Mouse (Mus musculus) heart, adult 2 months (tissue): ENCODE measurements around the gene Gnaq. TPM values are rescaled to one million over a fixed set of nuclear protein-coding genes. Genes with fewer than 3 reads are reported as not detected.

Experiments
- DNase-seq, 2 experiments: peaks; one replicate each; pipeline ENCODE4 v3.0.0; 2021
- H3K27ac ChIP-seq: fragments of 200-600 bp; 2 replicates; pipeline ENCODE4 v1.8.1; 2022
- H3K27me3 ChIP-seq: fragments of 200-500 bp; 2 replicates; pipeline ENCODE4 v1.6.1; 2012; ENCODE audit warnings: mild to moderate bottlenecking, low read length, inconsistent platforms, mixed read lengths; ENCODE audit not compliant: control insufficient read depth, insufficient read depth
- H3K36me3 ChIP-seq: fragments of 200-500 bp; 2 replicates; pipeline ENCODE4 v1.6.1; 2012; ENCODE audit warnings: low read length, inconsistent platforms; ENCODE audit not compliant: control insufficient read depth, insufficient read depth
- H3K4me1 ChIP-seq: fragments of 200-500 bp; 2 replicates; pipeline ENCODE4 v1.6.1; 2011; ENCODE audit warnings: low read length; ENCODE audit not compliant: control insufficient read depth, insufficient read depth
- H3K4me3 ChIP-seq: fragments of 200-600 bp; 2 replicates; pipeline ENCODE4 v1.8.1; 2022
- H3K79me2 ChIP-seq: fragments of 200-500 bp; replicated peaks from 2 replicates; pipeline ENCODE4 v1.6.1; 2012; ENCODE audit warnings: mild to moderate bottlenecking, inconsistent platforms, low read length, moderate library complexity, mixed read lengths; ENCODE audit not compliant: control insufficient read depth, insufficient read depth
- H3K9ac ChIP-seq: fragments of 200-500 bp; 2 replicates; pipeline ENCODE4 v1.6.1; 2012; ENCODE audit warnings: low read depth, mild to moderate bottlenecking, control low read depth, inconsistent platforms, low read length, mixed read lengths
- CTCF ChIP-seq: fragments of 200-600 bp; IDR thresholded peaks from 2 replicates; pipeline ENCODE4 v1.8.1; 2022; ENCODE audit warnings: antibody characterized with exemption, mild to moderate bottlenecking, moderate library complexity
- EP300 ChIP-seq: fragments of 200-500 bp; IDR thresholded peaks from 2 replicates; pipeline ENCODE4 v1.6.1; 2011; ENCODE audit warnings: low read depth, low read length, control low read depth; ENCODE audit not compliant: insufficient read depth
- POLR2A ChIP-seq: fragments of 200-500 bp; IDR thresholded peaks from 2 replicates; pipeline ENCODE4 v1.6.1; 2011; ENCODE audit warnings: mild to moderate bottlenecking, low read depth, low read length, control low read depth; ENCODE audit not compliant: insufficient read depth
- WGBS: fragments of 180-500 bp; shearing (Covaris S2); methylation state at CpG from one replicate; pipeline ENCODE4 v1.1.7; 2018; 5-methylcytosine and 5-hydroxymethylcytosine counted together
- intact Hi-C: fragments of 180-260 bp; cut with DNase I; formaldehyde crosslinking; loops from one replicate; pipeline ENCODE4 v1.15.1; 2025
- polyA plus RNA-seq: library from polyadenylated mRNA; depleted of rRNA; stranded (reverse); fragments of >200 nt; gene quantifications from 2 replicates; pipeline ENCODE4 v1.2.3, GENCODE M21; 2012
- total RNA-seq, 2 experiments: library from RNA; stranded (reverse); gene quantifications; 2 replicates each; pipeline ENCODE4 v1.2.3; 2021

Gnaq gene
- total and polyA plus RNA-seq, 3 experiments: 8.4 to 23.4 (median 23.1) TPM

GRCm38 (mm10) chr19:16142990-16143389, 10.4 kb downstream of the Gnaq start:
- peaks cover 15% of the 10 kb centered on the region for H3K79me2 ChIP-seq
- H3K9ac ChIP-seq: no peak overlapping the region
- WGBS: 83% methylated on average over 10 of the region's 10 CpGs
- no peaks in the 10 kb centered on the region for H3K27me3 ChIP-seq
- no peak for TF ChIP-seq CTCF
- no peak for TF ChIP-seq POLR2A
- no peak for TF ChIP-seq EP300
- no peak overlapping the region for H3K27ac ChIP-seq
- H3K36me3 ChIP-seq: peaks cover 26% of the 10 kb centered on the region
- H3K4me3 ChIP-seq: no peak overlapping the region
- DNase-seq: no peak
- H3K4me1 ChIP-seq: peaks cover 35% of the 10 kb centered on the region
- intact Hi-C loops: no loop called here

DNA sequence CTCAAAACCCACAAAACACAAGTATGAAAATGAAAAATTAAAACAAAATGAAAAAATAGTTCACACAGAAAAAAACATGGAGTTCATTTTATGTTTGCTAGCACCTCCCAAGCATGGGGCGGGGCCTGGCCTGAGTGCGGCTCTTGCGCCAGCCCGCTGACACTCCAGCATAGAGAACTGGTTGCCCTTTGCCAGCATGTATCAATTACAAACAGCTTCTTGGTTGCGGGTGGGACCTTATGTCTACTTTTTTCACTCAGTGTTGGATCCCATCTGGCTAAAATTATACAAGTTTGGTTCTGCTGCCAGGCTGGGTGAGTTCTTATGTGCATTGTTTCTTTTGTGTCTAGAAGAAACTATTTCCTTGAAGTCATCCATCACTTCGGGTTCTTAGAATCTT, 14.8 kb downstream of the Gnaq start:
- no peak overlapping the region for H3K9ac ChIP-seq

DNA sequence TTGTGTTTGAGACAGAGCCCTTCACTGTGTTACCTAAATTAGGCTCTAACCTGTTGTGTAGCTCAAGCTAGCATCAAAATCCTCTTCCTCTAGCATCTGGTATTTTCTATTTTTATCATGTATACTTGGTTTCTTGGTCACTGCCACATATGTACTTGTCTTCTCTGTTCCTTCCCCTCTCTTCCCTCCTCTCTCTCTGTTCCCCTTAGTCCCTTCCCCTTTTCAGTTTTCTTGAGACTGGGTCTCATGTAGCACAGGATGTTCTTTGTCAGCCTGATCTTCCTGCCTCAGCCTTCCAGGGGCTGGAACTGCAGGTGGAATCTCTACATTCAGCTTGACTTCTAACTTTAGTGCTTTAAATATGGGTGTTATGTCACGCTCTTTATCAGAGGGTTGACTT, 16.5 kb downstream of the Gnaq start:
- H3K4me1 ChIP-seq: peaks cover 9% of the 10 kb centered on the region
- H3K27me3 ChIP-seq: no peaks in the 10 kb centered on the region
- peaks cover 17% of the 10 kb centered on the region for H3K79me2 ChIP-seq
- no peak for DNase-seq
- intact Hi-C loops: no loop called here
- no peak for TF ChIP-seq CTCF
- no peak for TF ChIP-seq POLR2A
- TF ChIP-seq EP300: no peak
- no peak overlapping the region for H3K4me3 ChIP-seq
- peaks cover 4% of the 10 kb centered on the region for H3K36me3 ChIP-seq
- H3K9ac ChIP-seq: no peak overlapping the region
- no peak overlapping the region for H3K27ac ChIP-seq
- 54% methylated on average over 1 of the region's 1 CpGs for WGBS

More for the DNA sequence above, 14.8 kb downstream of the Gnaq start:
- Histone ChIP-seq H3K4me1 (peaks cover 19% of the 10 kb centered on the region), H3K79me2 (peaks cover 19% of the 10 kb centered on the region), H3K4me3 (no peak overlapping the region), H3K27ac (no peak overlapping the region), H3K27me3 (no peaks in the 10 kb centered on the region), H3K36me3 (peaks cover 4% of the 10 kb centered on the region)
- intact Hi-C loops: no loop called here
- DNase-seq: no peak
- TF ChIP-seq CTCF (no peak), POLR2A (no peak), EP300 (no peak)
- 92% methylated on average over 6 of the region's 6 CpGs for WGBS

DNA sequence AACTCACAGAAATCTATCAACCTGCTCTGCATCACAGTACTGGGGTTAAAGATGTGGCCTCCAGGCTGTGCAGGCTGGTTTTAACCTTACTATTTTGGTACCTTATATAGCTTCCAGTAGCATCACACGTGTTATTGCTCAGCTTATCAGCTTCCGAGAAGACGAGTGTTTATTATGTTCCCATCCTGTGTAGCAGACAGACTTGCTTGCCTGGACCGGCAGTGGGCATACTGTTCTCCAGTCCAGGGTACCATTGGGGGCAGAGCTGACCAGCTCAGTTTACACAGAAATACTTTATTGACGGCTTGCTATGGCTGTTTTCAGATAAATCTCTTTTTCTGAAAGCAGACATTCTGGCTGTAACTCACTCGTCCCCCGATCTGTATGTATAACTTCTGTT, 17.7 kb downstream of the Gnaq start:
- DNase-seq: no peak
- WGBS: 42% methylated on average over 7 of the region's 7 CpGs
- TF ChIP-seq EP300: no peak
- TF ChIP-seq POLR2A: no peak
- TF ChIP-seq CTCF: no peak

GRCm38 (mm10) chr19:16153851-16154250, 21.2 kb downstream of the Gnaq start:
- TF ChIP-seq POLR2A (no peak), EP300 (no peak), CTCF (no peak)
- no peak for DNase-seq
- Histone ChIP-seq H3K36me3 (peaks cover 17% of the 10 kb centered on the region), H3K4me3 (no peak overlapping the region), H3K27ac (no peak overlapping the region), H3K9ac (no peak overlapping the region), H3K79me2 (peaks cover 8% of the 10 kb centered on the region), H3K4me1 (peaks cover 22% of the 10 kb centered on the region), H3K27me3 (no peaks in the 10 kb centered on the region)
- intact Hi-C loops: no loop called here
- 88% methylated on average over 3 of the region's 3 CpGs for WGBS

More for the DNA sequence above, 17.7 kb downstream of the Gnaq start:
- intact Hi-C loops: no loop called here
- peaks cover 6% of the 10 kb centered on the region for H3K36me3 ChIP-seq
- H3K27ac ChIP-seq: no peak overlapping the region
- no peak overlapping the region for H3K9ac ChIP-seq
- no peak overlapping the region for H3K4me3 ChIP-seq
- H3K27me3 ChIP-seq: no peaks in the 10 kb centered on the region
- peaks cover 14% of the 10 kb centered on the region for H3K79me2 ChIP-seq
- peaks cover 14% of the 10 kb centered on the region for H3K4me1 ChIP-seq

DNA sequence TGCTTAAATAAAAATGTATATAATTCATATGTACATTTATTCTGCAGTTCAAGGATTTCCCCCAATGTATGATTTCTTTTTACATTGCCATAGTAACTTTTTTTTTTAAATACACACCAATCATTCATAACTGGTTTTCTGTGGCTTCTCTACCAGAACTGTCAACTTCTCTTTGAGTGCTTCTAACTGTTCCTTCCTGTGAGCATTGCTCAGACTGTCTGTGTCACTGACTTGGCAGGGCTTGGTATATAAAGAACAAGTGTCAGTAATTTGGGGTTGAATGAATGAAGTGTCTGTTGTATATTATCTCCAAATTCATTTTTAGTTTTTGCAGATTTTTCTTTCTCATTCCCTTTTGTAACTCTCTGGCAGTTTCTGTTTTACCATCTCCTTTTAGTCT, 21.8 kb downstream of the Gnaq start:
- Histone ChIP-seq H3K27ac (peak overlapping the region; percentile 31), H3K4me3 (no peak overlapping the region), H3K9ac (no peak overlapping the region), H3K4me1 (peaks cover 20% of the 10 kb centered on the region), H3K36me3 (peaks cover 17% of the 10 kb centered on the region), H3K27me3 (no peaks in the 10 kb centered on the region), H3K79me2 (peaks cover 7% of the 10 kb centered on the region)
- intact Hi-C loops: no loop called here
- DNase-seq: no peak
- TF ChIP-seq POLR2A (no peak), EP300 (no peak), CTCF (no peak)
